Comparison of ENCODE assay signal across 25 mouse cellular contexts in the genomic region with DNA sequence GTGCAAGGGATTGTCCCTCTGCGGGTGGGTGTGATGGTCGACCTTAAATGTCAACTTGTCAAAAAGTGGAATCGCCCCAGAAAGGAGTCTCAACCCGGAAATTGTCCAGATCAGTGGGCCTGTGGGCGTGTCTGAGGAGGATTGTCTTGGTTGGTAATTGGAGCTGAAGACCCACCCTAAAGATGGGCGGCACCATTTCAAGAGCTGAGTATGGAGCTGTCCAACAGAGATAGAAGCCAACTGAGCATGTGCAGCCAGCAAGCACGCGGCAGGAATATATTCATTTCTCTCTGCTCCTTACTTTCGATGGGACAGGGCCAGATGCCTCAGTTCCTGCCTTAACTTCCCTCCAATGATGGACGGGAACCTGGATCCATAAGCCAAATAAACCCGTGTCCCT.
"Had no signal": no experiment of that assay in that cellular context is flagged by ENCODE, and none has a peak within 500 bp of the region (broad histone marks: within the 10 kb centered on the region; RNA-seq: fewer than 3 reads in every experiment).

No protein-coding gene starts in this region.

- H3K27ac ChIP-seq: heart, embryonic 13.5 days; heart, embryonic 15.5 days; hindbrain, embryonic 13.5 days; hindbrain, embryonic 15.5 days; hindbrain, postnatal 0 days; kidney, embryonic 15.5 days; kidney, postnatal 0 days; left cerebral cortex, adult 2 months; limb, embryonic 10.5 days; limb, embryonic 12.5 days; liver, embryonic 13.5 days; liver, embryonic 15.5 days had no signal

- H3K4me3 ChIP-seq: heart, embryonic 13.5 days; heart, embryonic 15.5 days; hindbrain, embryonic 13.5 days; hindbrain, embryonic 15.5 days; kidney, embryonic 15.5 days; left cerebral cortex, adult 2 months; limb, embryonic 10.5 days; limb, embryonic 12.5 days; liver, embryonic 13.5 days; liver, embryonic 15.5 days had no signal

- DNase-seq: gastrocnemius, postnatal 14 days; gastrocnemius, postnatal 36 days; heart, postnatal 36 days; kidney, adult 11 months; kidney, adult 9 months; kidney, postnatal 14 days; kidney, postnatal 36 days; layer of hippocampus, adult 9-11 months; layer of hippocampus, postnatal 36 days; liver; liver, embryonic 13.5 days had no signal

- H3K27me3 ChIP-seq: heart, embryonic 13.5 days; heart, embryonic 15.5 days; hindbrain, embryonic 13.5 days; hindbrain, embryonic 15.5 days; kidney, embryonic 15.5 days; limb, embryonic 12.5 days; liver, embryonic 13.5 days; liver, embryonic 15.5 days had no signal

- H3K4me1 ChIP-seq: heart, embryonic 13.5 days; heart, embryonic 15.5 days; kidney, embryonic 15.5 days; limb, embryonic 10.5 days; limb, embryonic 12.5 days; liver, embryonic 13.5 days; liver, embryonic 15.5 days had no signal

- H3K4me2 ChIP-seq: heart, embryonic 11.5 days; heart, embryonic 13.5 days; heart, embryonic 15.5 days; hindbrain, embryonic 13.5 days; hindbrain, embryonic 15.5 days; kidney, embryonic 15.5 days; limb, embryonic 12.5 days; liver, embryonic 11.5 days; liver, embryonic 13.5 days; liver, embryonic 15.5 days had no signal

- ATAC-seq: hindbrain, postnatal 0 days; intestine, embryonic 16.5 days had no signal

- H3K9me3 ChIP-seq: heart, embryonic 13.5 days; heart, embryonic 15.5 days; hindbrain, embryonic 13.5 days; hindbrain, embryonic 15.5 days; kidney, embryonic 15.5 days; limb, embryonic 10.5 days; limb, embryonic 12.5 days had no signal

- H3K9ac ChIP-seq: heart, embryonic 13.5 days; heart, embryonic 15.5 days; hindbrain, embryonic 13.5 days; hindbrain, embryonic 15.5 days; kidney, embryonic 15.5 days; limb, embryonic 12.5 days; liver, embryonic 13.5 days; liver, embryonic 15.5 days had no signal

- H3K36me3 ChIP-seq: heart, embryonic 13.5 days; heart, embryonic 15.5 days; hindbrain, embryonic 13.5 days; hindbrain, embryonic 15.5 days; kidney, embryonic 15.5 days; limb, embryonic 10.5 days; limb, embryonic 12.5 days; liver, embryonic 13.5 days; liver, embryonic 15.5 days had no signal
